Mouse (Mus musculus) hindbrain, embryonic 14.5 days (tissue): Measurements from ENCODE around the gene Accs. TPM values are rescaled to one million over a fixed set of nuclear protein-coding genes. Genes with fewer than 3 reads are reported as not detected.
A peak's percentile ranks its signal among the peaks of the same experiment; 100 is the strongest.

Experiments
- ATAC-seq: fragments of 200-750 bp; cut with Nextera tagmentation; 2 replicates; pipeline ENCODE4 v1.8.0; 2017; ENCODE audit warnings: moderate number of reproducible peaks, mild to moderate bottlenecking, moderate TSS enrichment, moderate library complexity; ENCODE audit not compliant: low FRiP score
- DNase-seq: peaks from one replicate; pipeline ENCODE4 v3.0.0-alpha.2; 2015; ENCODE audit warnings: low spot score
- H3K27ac ChIP-seq: fragments of 300-500 bp; sonication (generic); 2 replicates; pipeline ENCODE4 v1.5.1; 2014; ENCODE audit warnings: mild to moderate bottlenecking, moderate library complexity
- H3K27me3 ChIP-seq: fragments of 300-500 bp; sonication (generic); 2 replicates; pipeline ENCODE4 v1.6.1; 2014; ENCODE audit warnings: mild to moderate bottlenecking, low read length, mixed read lengths; ENCODE audit not compliant: control insufficient read depth, insufficient read depth
- H3K36me3 ChIP-seq: fragments of 300-500 bp; sonication (generic); replicated peaks from 2 replicates; pipeline ENCODE4 v1.6.1; 2014; ENCODE audit not compliant: control insufficient read depth, insufficient read depth
- H3K4me1 ChIP-seq: fragments of 300-500 bp; sonication (generic); replicated peaks from 2 replicates; pipeline ENCODE4 v1.6.1; 2014; ENCODE audit warnings: antibody characterized with exemption, low read length, mixed read lengths; ENCODE audit not compliant: control insufficient read depth, insufficient read depth
- H3K4me2 ChIP-seq: fragments of 300-500 bp; sonication (generic); replicated peaks from 2 replicates; pipeline ENCODE4 v1.6.1; 2014; ENCODE audit warnings: mild to moderate bottlenecking, moderate library complexity
- H3K4me3 ChIP-seq: fragments of 300-500 bp; sonication (generic); replicated peaks from 2 replicates; pipeline ENCODE4 v1.5.1; 2014; ENCODE audit warnings: mild to moderate bottlenecking, low read length
- H3K9ac ChIP-seq: fragments of 300-500 bp; sonication (generic); 2 replicates; pipeline ENCODE4 v1.6.1; 2014
- H3K9me3 ChIP-seq: fragments of 300-500 bp; sonication (generic); 2 replicates; pipeline ENCODE4 v1.6.1; 2016; ENCODE audit warnings: low read length; ENCODE audit not compliant: control insufficient read depth
- WGBS: fragments of 180-500 bp; shearing (Covaris S2); extraction: QIAGEN DNeasy Blood & Tissue Kit; methylation state at CpG from one replicate; pipeline ENCODE4 v1.1.7; 2014; 5-methylcytosine and 5-hydroxymethylcytosine counted together
- polyA plus RNA-seq: library from polyadenylated mRNA; unstranded; fragments of >200 nt; fragmentation: Nextera tagmentation; extraction: Ambion mirVana; gene quantifications from 2 replicates; pipeline ENCODE4 v1.2.1, GENCODE M21; 2014

Accs gene
- polyA plus RNA-seq, 1 experiment from 2014 or later: 6.7 TPM

GRCm38 (mm10) chr2:93807440-93807839, 42.3 kb downstream of the Accs start:
- H3K4me2 ChIP-seq: no peak overlapping the region
- H3K9ac ChIP-seq: no peak overlapping the region
- ATAC-seq: no peak
- peaks cover 87% of the 10 kb centered on the region for H3K36me3 ChIP-seq
- H3K4me1 ChIP-seq: no peaks in the 10 kb centered on the region
- H3K9me3 ChIP-seq: no peaks in the 10 kb centered on the region
- H3K4me3 ChIP-seq: no peak overlapping the region
- no peaks in the 10 kb centered on the region for H3K27me3 ChIP-seq
- DNase-seq: no peak
- H3K27ac ChIP-seq: no peak overlapping the region
- WGBS: 87% methylated on average over 8 of the region's 8 CpGs

GRCm38 (mm10) chr2:93806487-93807201, 43.1 kb downstream of the Accs start:
- Histone ChIP-seq H3K9me3 (no peaks in the 10 kb centered on the region), H3K36me3 (peaks cover 87% of the 10 kb centered on the region), H3K9ac (no peak overlapping the region), H3K4me2 (no peak overlapping the region), H3K27ac (no peak overlapping the region), H3K27me3 (no peaks in the 10 kb centered on the region), H3K4me3 (no peak overlapping the region), H3K4me1 (no peaks in the 10 kb centered on the region)
- ATAC-seq: no peak
- WGBS: 97% methylated on average over 6 of the region's 6 CpGs
- no peak for DNase-seq

- 84% methylated on average over 4 of the region's 4 CpGs for WGBS
- Histone ChIP-seq H3K27me3 (no peaks in the 10 kb centered on the region), H3K9ac (no peak overlapping the region), H3K36me3 (peaks cover 87% of the 10 kb centered on the region), H3K4me2 (no peak overlapping the region), H3K4me1 (no peaks in the 10 kb centered on the region), H3K27ac (no peak overlapping the region), H3K4me3 (no peak overlapping the region), H3K9me3 (no peaks in the 10 kb centered on the region)
- no peak for DNase-seq
- no peak for ATAC-seq
Measured at GRCm38 (mm10) chr2:93805523-93805922, 44.2 kb downstream of the Accs start.

- WGBS: 88% methylated on average over 5 of the region's 5 CpGs
- no peaks in the 10 kb centered on the region for H3K4me1 ChIP-seq
- no peaks in the 10 kb centered on the region for H3K9me3 ChIP-seq
- H3K4me3 ChIP-seq: no peak overlapping the region
- DNase-seq (no peak), ATAC-seq (no peak)
- H3K27me3 ChIP-seq: no peaks in the 10 kb centered on the region
- H3K9ac ChIP-seq: no peak overlapping the region
- no peak overlapping the region for H3K27ac ChIP-seq
- no peak overlapping the region for H3K4me2 ChIP-seq
- H3K36me3 ChIP-seq: peaks cover 84% of the 10 kb centered on the region
Measured at GRCm38 (mm10) chr2:93805066-93805465, 44.7 kb downstream of the Accs start.

- H3K27me3 ChIP-seq: no peaks in the 10 kb centered on the region
- no peak overlapping the region for H3K4me2 ChIP-seq
- no peak overlapping the region for H3K27ac ChIP-seq
- WGBS: 98% methylated on average over 2 of the region's 2 CpGs
- ATAC-seq (no peak), DNase-seq (no peak)
- H3K4me1 ChIP-seq: no peaks in the 10 kb centered on the region
- no peak overlapping the region for H3K9ac ChIP-seq
- peaks cover 78% of the 10 kb centered on the region for H3K36me3 ChIP-seq
- H3K4me3 ChIP-seq: no peak overlapping the region
- H3K9me3 ChIP-seq: no peaks in the 10 kb centered on the region
Measured at GRCm38 (mm10) chr2:93802947-93803346, 46.8 kb downstream of the Accs start.

GRCm38 (mm10) chr2:93801097-93801496, 48.6 kb downstream of the Accs start:
- no peaks in the 10 kb centered on the region for H3K9me3 ChIP-seq
- no peak overlapping the region for H3K4me3 ChIP-seq
- ATAC-seq: no peak
- no peak for DNase-seq
- H3K4me2 ChIP-seq: no peak overlapping the region
- no peaks in the 10 kb centered on the region for H3K27me3 ChIP-seq
- H3K9ac ChIP-seq: no peak overlapping the region
- peaks cover 78% of the 10 kb centered on the region for H3K36me3 ChIP-seq
- no peaks in the 10 kb centered on the region for H3K4me1 ChIP-seq
- 79% methylated on average over 7 of the region's 7 CpGs for WGBS
- no peak overlapping the region for H3K27ac ChIP-seq

GRCm38 (mm10) chr2:93797162-93797795, 52.5 kb downstream of the Accs start:
- no peak overlapping the region for H3K9ac ChIP-seq
- H3K4me2 ChIP-seq: no peak overlapping the region
- ATAC-seq (no peak), DNase-seq (no peak)
- peaks cover 82% of the 10 kb centered on the region for H3K36me3 ChIP-seq
- WGBS: 84% methylated on average over 19 of the region's 19 CpGs
- no peak overlapping the region for H3K27ac ChIP-seq
- no peaks in the 10 kb centered on the region for H3K4me1 ChIP-seq
- H3K27me3 ChIP-seq: no peaks in the 10 kb centered on the region
- H3K9me3 ChIP-seq: no peaks in the 10 kb centered on the region
- H3K4me3 ChIP-seq: no peak overlapping the region

- Histone ChIP-seq H3K27me3 (no peaks in the 10 kb centered on the region), H3K4me1 (0 out of 2 replicates have a peak, but pooled peaks cover 4% of the 10 kb centered on the region), H3K4me3 (no peak overlapping the region), H3K4me2 (no peak overlapping the region), H3K9ac (no peak overlapping the region), H3K27ac (no peak overlapping the region), H3K9me3 (no peaks in the 10 kb centered on the region), H3K36me3 (peaks cover 69% of the 10 kb centered on the region)
- no peak for ATAC-seq
- no peak for DNase-seq
- WGBS: 94% methylated on average over 5 of the region's 5 CpGs
Measured at GRCm38 (mm10) chr2:93794375-93794774, 55.4 kb downstream of the Accs start.

GRCm38 (mm10) chr2:93791516-93792499, 57.9 kb downstream of the Accs start:
- DNase-seq (peak; percentile 35), ATAC-seq (peak; percentile 61; the same call in 1 of the 2 replicates)
- H3K4me1 ChIP-seq: 0 out of 2 replicates have a peak, but pooled peaks cover 4% of the 10 kb centered on the region
- H3K27ac ChIP-seq: 0 out of 2 replicates have a peak overlapping the region, but pooled peaks have one; percentile 20
- no peak overlapping the region for H3K4me3 ChIP-seq
- no peak overlapping the region for H3K9ac ChIP-seq
- peaks cover 74% of the 10 kb centered on the region for H3K36me3 ChIP-seq
- 62% methylated on average over 13 of the region's 13 CpGs for WGBS
- no peak overlapping the region for H3K4me2 ChIP-seq
- H3K27me3 ChIP-seq: no peaks in the 10 kb centered on the region
- no peaks in the 10 kb centered on the region for H3K9me3 ChIP-seq
